Mouse (Mus musculus) heart, adult 2 months (tissue): Measurements from ENCODE around the gene Man1a2. TPM values are rescaled to one million over a fixed set of nuclear protein-coding genes. Genes with fewer than 3 reads are reported as not detected.

ENCODE experiments used
- DNase-seq, 2 experiments: peaks; one replicate each; pipeline ENCODE4 v3.0.0; 2021
- H3K27ac ChIP-seq: fragments of 200-600 bp; 2 replicates; pipeline ENCODE4 v1.8.1; 2022
- H3K27me3 ChIP-seq: fragments of 200-500 bp; 2 replicates; pipeline ENCODE4 v1.6.1; 2012; ENCODE audit warnings: mild to moderate bottlenecking, low read length, inconsistent platforms, mixed read lengths; ENCODE audit not compliant: control insufficient read depth, insufficient read depth
- H3K36me3 ChIP-seq: fragments of 200-500 bp; 2 replicates; pipeline ENCODE4 v1.6.1; 2012; ENCODE audit warnings: low read length, inconsistent platforms; ENCODE audit not compliant: control insufficient read depth, insufficient read depth
- H3K4me1 ChIP-seq: fragments of 200-500 bp; 2 replicates; pipeline ENCODE4 v1.6.1; 2011; ENCODE audit warnings: low read length; ENCODE audit not compliant: control insufficient read depth, insufficient read depth
- H3K4me3 ChIP-seq: fragments of 200-600 bp; 2 replicates; pipeline ENCODE4 v1.8.1; 2022
- H3K79me2 ChIP-seq: fragments of 200-500 bp; replicated peaks from 2 replicates; pipeline ENCODE4 v1.6.1; 2012; ENCODE audit warnings: mild to moderate bottlenecking, inconsistent platforms, low read length, moderate library complexity, mixed read lengths; ENCODE audit not compliant: control insufficient read depth, insufficient read depth
- H3K9ac ChIP-seq: fragments of 200-500 bp; 2 replicates; pipeline ENCODE4 v1.6.1; 2012; ENCODE audit warnings: low read depth, mild to moderate bottlenecking, control low read depth, inconsistent platforms, low read length, mixed read lengths
- CTCF ChIP-seq: fragments of 200-600 bp; IDR thresholded peaks from 2 replicates; pipeline ENCODE4 v1.8.1; 2022; ENCODE audit warnings: antibody characterized with exemption, mild to moderate bottlenecking, moderate library complexity
- EP300 ChIP-seq: fragments of 200-500 bp; IDR thresholded peaks from 2 replicates; pipeline ENCODE4 v1.6.1; 2011; ENCODE audit warnings: low read depth, low read length, control low read depth; ENCODE audit not compliant: insufficient read depth
- POLR2A ChIP-seq: fragments of 200-500 bp; IDR thresholded peaks from 2 replicates; pipeline ENCODE4 v1.6.1; 2011; ENCODE audit warnings: mild to moderate bottlenecking, low read depth, low read length, control low read depth; ENCODE audit not compliant: insufficient read depth
- WGBS: fragments of 180-500 bp; shearing (Covaris S2); methylation state at CpG from one replicate; pipeline ENCODE4 v1.1.7; 2018; 5-methylcytosine and 5-hydroxymethylcytosine counted together
- intact Hi-C: fragments of 180-260 bp; cut with DNase I; formaldehyde crosslinking; loops from one replicate; pipeline ENCODE4 v1.15.1; 2025
- polyA plus RNA-seq: library from polyadenylated mRNA; depleted of rRNA; stranded (reverse); fragments of >200 nt; gene quantifications from 2 replicates; pipeline ENCODE4 v1.2.3, GENCODE M21; 2012
- total RNA-seq, 2 experiments: library from RNA; stranded (reverse); gene quantifications; 2 replicates each; pipeline ENCODE4 v1.2.3; 2021

The Man1a2 gene
- total and polyA plus RNA-seq, 3 experiments, result 3.8 to 49.8 (median 48.0) TPM

DNA sequence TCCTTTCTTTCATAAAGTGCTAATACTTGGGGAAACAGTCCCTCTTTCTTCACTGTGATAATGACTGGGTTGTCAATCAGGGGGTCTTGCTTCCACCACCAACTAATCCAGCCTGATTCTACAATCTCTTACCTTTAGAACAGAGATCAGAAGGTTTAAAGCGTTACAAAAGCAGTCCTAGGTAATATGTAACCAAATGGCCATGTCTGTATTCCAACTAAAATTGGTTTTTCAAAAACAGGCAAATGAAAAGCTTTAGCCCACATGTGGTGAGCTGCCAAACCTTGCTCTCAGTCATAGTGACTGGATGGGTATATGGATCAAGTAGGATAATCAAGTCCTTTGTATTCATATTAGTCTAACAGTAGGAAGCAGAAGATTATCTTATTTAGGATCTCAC lies 32.0 kb downstream of the Man1a2 start:
- DNase-seq, result no peak
- WGBS, result 91% methylated on average over 1 of the region's 1 CpGs
- no peak overlapping the region for H3K9ac ChIP-seq
- H3K36me3 ChIP-seq, result no peaks in the 10 kb centered on the region; the same call in 1 of the 2 replicates
- H3K27ac ChIP-seq, result no peak overlapping the region
- TF ChIP-seq CTCF (no peak), POLR2A (no peak), EP300 (no peak)
- H3K4me1 ChIP-seq, result peaks cover 3% of the 10 kb centered on the region
- no peaks in the 10 kb centered on the region for H3K79me2 ChIP-seq
- H3K4me3 ChIP-seq, result no peak overlapping the region
- intact Hi-C loops, result no loop called here
- no peaks in the 10 kb centered on the region for H3K27me3 ChIP-seq

- no peak for TF ChIP-seq POLR2A
- TF ChIP-seq CTCF, result no peak
- no peak for TF ChIP-seq EP300
- H3K4me1 ChIP-seq, result no peaks in the 10 kb centered on the region
- H3K27me3 ChIP-seq, result no peaks in the 10 kb centered on the region
- no peak overlapping the region for H3K27ac ChIP-seq
- no peak overlapping the region for H3K4me3 ChIP-seq
- H3K36me3 ChIP-seq, result no peaks in the 10 kb centered on the region; the same call in 1 of the 2 replicates
- H3K9ac ChIP-seq, result no peak overlapping the region
- 95% methylated on average over 8 of the region's 8 CpGs for WGBS
- no peak for DNase-seq
- H3K79me2 ChIP-seq, result no peaks in the 10 kb centered on the region
- intact Hi-C loops, result no loop called here
Measured at GRCm38 (mm10) chr3:100641581-100641980, 43.7 kb downstream of the Man1a2 start.

DNA sequence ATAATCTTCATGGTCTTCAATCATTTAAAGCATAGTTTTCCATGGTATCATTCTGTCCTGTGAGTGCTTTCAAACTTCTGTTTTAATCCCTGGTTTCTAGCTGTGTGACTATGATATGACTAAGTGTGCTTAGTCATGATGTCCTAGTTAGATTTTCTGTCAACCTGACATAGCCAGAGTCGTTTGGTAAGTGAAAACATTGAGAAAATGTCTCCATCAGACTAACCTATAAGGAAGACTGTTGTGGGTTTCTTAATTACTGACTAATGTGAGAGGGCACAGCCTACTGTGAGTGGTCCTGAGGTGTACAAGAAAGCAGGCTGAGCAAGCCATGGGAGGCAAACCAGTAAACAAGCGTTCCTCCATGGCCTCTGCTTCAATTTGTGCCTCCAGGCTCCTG lies 49.0 kb downstream of the Man1a2 start:
- intact Hi-C loops, result no loop called here
- H3K4me3 ChIP-seq, result no peak overlapping the region
- H3K36me3 ChIP-seq, result no peaks in the 10 kb centered on the region
- no peaks in the 10 kb centered on the region for H3K27me3 ChIP-seq
- H3K9ac ChIP-seq, result no peak overlapping the region
- TF ChIP-seq EP300, result no peak
- no peak for TF ChIP-seq CTCF
- no peak for TF ChIP-seq POLR2A
- H3K27ac ChIP-seq, result no peak overlapping the region
- 73% methylated on average over 2 of the region's 2 CpGs for WGBS
- no peaks in the 10 kb centered on the region for H3K79me2 ChIP-seq
- DNase-seq, result no peak
- H3K4me1 ChIP-seq, result no peaks in the 10 kb centered on the region

- intact Hi-C loops, result no loop called here
- Histone ChIP-seq H3K79me2 (no peaks in the 10 kb centered on the region), H3K36me3 (no peaks in the 10 kb centered on the region), H3K27ac (no peak overlapping the region), H3K9ac (no peak overlapping the region), H3K4me1 (no peaks in the 10 kb centered on the region), H3K27me3 (no peaks in the 10 kb centered on the region), H3K4me3 (no peak overlapping the region)
- TF ChIP-seq POLR2A, result no peak
- TF ChIP-seq CTCF, result no peak
- TF ChIP-seq EP300, result no peak
- 54% methylated on average over 4 of the region's 4 CpGs for WGBS
- no peak for DNase-seq
Measured at GRCm38 (mm10) chr3:100634821-100635220, 50.5 kb downstream of the Man1a2 start.

DNA sequence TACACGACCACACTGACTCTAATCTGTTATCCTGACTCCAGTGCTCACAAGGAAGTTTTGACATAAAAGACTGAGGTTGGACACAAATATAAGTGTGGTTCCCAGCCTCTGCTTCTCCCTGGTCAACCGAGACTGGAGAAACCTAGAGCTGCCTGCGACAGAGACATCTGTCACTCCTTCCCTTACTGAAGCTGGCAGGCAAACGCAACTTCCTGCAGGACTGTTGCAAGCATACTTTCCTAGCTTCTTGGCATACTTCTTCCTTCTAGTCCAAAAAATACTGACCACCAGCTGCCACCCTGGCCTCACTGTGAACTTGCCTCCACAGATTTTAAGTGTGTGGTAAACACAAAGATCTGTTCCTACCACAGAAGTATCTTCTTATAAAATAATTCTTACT lies 66.8 kb downstream of the Man1a2 start:
- DNase-seq, result peak in 1 of 2 experiments; percentile 15
- Histone ChIP-seq H3K4me1 (no peaks in the 10 kb centered on the region), H3K4me3 (no peak overlapping the region), H3K36me3 (no peaks in the 10 kb centered on the region), H3K79me2 (no peaks in the 10 kb centered on the region; the same call in 1 of the 2 replicates), H3K27ac (no peak overlapping the region), H3K27me3 (no peaks in the 10 kb centered on the region), H3K9ac (no peak overlapping the region)
- WGBS, result 59% methylated on average over 4 of the region's 4 CpGs
- intact Hi-C loops, result no loop called here
- no peak for TF ChIP-seq EP300
- no peak for TF ChIP-seq CTCF
- TF ChIP-seq POLR2A, result no peak

DNA sequence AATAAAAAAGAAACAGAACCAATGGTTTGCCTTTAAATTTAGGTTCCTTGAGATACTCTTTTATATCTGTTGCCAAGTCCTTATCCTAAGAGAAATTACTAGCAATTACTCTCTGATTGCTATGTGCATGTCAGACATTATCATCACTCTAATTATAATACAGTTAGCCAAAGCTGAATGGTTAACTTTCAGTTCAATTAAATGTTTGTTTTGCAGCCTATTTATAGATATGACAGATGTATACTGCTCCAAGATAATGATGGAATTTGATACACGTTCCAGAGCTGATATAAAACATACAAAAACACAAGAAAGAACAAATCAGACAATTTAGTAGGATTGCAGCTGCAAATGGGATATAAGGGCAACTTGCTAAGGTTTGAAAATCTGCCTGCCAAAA lies 74.4 kb downstream of the Man1a2 start:
- 24% methylated on average over 1 of the region's 1 CpGs for whole genome bisulfite sequencing
- H3K27me3 ChIP-seq, result no peaks in the 10 kb centered on the region
- TF ChIP-seq POLR2A (no peak), EP300 (no peak), CTCF (no peak)
- no peak for DNase-seq
- H3K27ac ChIP-seq, result no peak overlapping the region
- intact Hi-C loops, result no loop called here
- H3K4me3 ChIP-seq, result no peak overlapping the region
- no peaks in the 10 kb centered on the region for H3K79me2 ChIP-seq
- H3K36me3 ChIP-seq, result peaks cover 2% of the 10 kb centered on the region; the same call in 1 of the 2 replicates
- no peak overlapping the region for H3K9ac ChIP-seq
- no peaks in the 10 kb centered on the region for H3K4me1 ChIP-seq
